Mouse (Mus musculus): ENCODE data around the gene Zp3. TPM values are rescaled to one million over a fixed set of nuclear protein-coding genes. Genes with fewer than 3 reads are reported as not detected.
A peak's percentile ranks its signal among the peaks of the same experiment; 100 is the strongest.

Zp3 gene
- polyA plus RNA-seq, 1 experiment from 2014 or later = 0.40 TPM

DNA sequence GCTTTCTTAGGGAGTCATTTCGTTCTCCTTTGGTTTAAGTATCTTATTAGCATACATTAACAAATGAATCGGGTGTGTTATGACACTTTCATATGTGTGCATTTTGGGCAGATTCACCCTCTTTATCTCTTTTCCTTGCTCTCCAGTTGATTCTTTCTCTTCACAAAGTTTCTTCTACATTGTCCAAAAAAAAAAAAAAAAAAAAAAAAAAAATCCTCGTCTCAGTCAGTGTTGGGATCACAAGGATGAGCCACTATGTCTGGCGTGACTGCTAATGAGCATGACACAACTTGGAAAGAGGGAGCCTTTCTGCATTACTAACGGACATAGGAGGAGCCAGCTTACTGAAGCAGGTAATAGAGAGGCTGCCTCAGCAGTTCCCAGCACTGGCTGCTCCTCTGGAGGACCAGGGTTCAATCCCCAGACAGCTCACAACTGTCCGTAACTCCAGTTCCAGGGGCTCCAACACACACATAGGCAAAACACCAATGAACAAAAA lies 4.7 kb downstream of the Zp3 start:
- ATAC-seq (ENCODE audit: insufficient number of reproducible peaks, low FRiP score, low TSS enrichment, low read depth) = no peak

DNA sequence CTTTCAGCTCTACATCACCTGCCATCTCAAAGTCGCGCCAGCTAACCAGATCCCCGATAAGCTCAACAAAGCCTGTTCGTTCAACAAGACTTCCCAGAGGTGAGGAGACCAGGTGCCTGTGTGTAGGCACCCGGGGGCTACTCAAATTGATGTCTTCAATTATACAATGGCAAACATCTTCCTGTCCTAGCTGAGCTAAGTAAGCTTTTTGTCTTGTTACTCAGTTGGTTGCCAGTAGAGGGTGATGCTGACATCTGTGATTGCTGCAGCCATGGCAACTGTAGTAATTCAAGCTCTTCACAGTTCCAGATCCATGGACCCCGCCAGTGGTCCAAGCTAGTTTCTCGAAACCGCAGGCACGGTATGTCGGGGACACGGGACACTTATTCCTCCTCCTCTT lies 7.3 kb downstream of the Zp3 start:
- H3K9ac ChIP-seq = no peak overlapping the region
- no peak for ATAC-seq (ENCODE audit: insufficient number of reproducible peaks, low FRiP score, low TSS enrichment, low read depth)
- WGBS = 55% methylated on average over 11 of the region's 11 CpGs

More for the DNA sequence above, 4.7 kb downstream of the Zp3 start:
- H3K4me1 ChIP-seq = 0 out of 2 replicates have a peak, but pooled peaks cover 4% of the 10 kb centered on the region
- H3K9ac ChIP-seq = no peak overlapping the region
- no peak overlapping the region for H3K27ac ChIP-seq (replicated peaks)
- H3K4me3 ChIP-seq (replicated peaks) = no peak overlapping the region
- H3K27me3 ChIP-seq = no peaks in the 10 kb centered on the region
- no peaks in the 10 kb centered on the region for H3K36me3 ChIP-seq
- H3K4me2 ChIP-seq (replicated peaks) = no peak overlapping the region
- no peaks in the 10 kb centered on the region for H3K9me3 ChIP-seq (replicated peaks)
- WGBS = 59% methylated on average over 6 of the region's 6 CpGs

DNA sequence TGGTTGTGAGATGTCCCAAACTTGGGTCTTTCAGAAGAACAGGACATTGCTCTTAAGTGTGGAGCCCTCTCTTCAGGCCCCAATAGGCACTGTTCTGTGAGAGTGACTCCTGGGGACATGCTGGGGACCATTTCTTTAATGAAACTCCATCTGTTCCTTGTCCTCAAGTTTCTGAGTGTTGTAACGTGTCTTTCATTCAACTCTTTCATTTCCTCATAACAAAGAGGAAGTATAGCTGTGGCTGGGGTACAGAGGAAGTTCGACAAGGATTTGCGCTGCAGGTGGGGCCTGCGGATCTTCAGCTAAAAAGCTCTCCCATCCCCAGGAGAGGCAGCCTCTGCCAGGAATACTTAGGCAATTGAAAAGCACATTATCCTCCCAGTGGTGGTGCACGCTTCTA lies 10.7 kb downstream of the Zp3 start:
- H3K9ac ChIP-seq = no peak overlapping the region
- ATAC-seq (ENCODE audit: insufficient number of reproducible peaks, low FRiP score, low TSS enrichment, low read depth) = no peak
- H3K27ac ChIP-seq (replicated peaks) = no peak overlapping the region
- H3K4me3 ChIP-seq (replicated peaks) = no peak overlapping the region
- H3K36me3 ChIP-seq = no peaks in the 10 kb centered on the region
- H3K27me3 ChIP-seq = no peaks in the 10 kb centered on the region
- 53% methylated on average over 5 of the region's 5 CpGs for WGBS
- H3K4me2 ChIP-seq (replicated peaks) = no peak overlapping the region
- H3K9me3 ChIP-seq (replicated peaks) = no peaks in the 10 kb centered on the region
- peaks cover 4% of the 10 kb centered on the region for H3K4me1 ChIP-seq

More for the DNA sequence above, 7.3 kb downstream of the Zp3 start:
- Histone ChIP-seq H3K36me3 (no peaks in the 10 kb centered on the region), H3K4me3 (replicated peaks) (no peak overlapping the region), H3K27ac (replicated peaks) (no peak overlapping the region), H3K9me3 (replicated peaks) (no peaks in the 10 kb centered on the region), H3K4me2 (replicated peaks) (no peak overlapping the region), H3K27me3 (no peaks in the 10 kb centered on the region), H3K4me1 (0 out of 2 replicates have a peak, but pooled peaks cover 4% of the 10 kb centered on the region)

DNA sequence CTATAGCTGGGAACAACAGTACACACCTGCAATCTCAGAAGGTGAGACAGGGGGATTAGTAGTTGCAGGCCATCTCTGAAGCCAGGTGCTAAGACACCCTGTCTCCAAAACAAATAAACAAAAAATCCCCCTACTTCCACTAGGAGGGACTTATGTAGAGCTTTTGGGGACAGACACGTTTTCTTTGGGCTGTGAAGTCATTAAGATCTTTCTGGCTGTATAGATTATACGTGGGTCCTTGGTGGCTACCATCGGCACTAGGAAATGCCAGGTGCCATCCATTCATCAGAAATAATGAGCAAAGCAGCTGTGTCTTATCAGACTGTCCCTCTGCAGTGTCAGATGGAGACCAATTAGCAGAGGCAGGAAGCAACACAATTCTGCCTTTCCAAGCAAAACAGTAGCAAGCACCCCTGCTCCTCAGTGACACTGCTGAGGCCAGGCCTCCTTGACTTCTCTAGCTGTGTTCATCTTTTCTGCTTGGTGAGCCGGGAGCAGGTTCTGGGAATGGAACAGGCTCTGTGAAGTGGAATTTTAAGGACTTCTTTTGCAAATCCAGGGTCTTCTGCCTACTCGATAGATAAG lies 13.6 kb downstream of the Zp3 start:
- Histone ChIP-seq H3K4me3 (replicated peaks) (no peak overlapping the region), H3K36me3 (peaks cover 22% of the 10 kb centered on the region), H3K9ac (no peak overlapping the region), H3K9me3 (replicated peaks) (no peaks in the 10 kb centered on the region), H3K27ac (replicated peaks) (no peak overlapping the region), H3K27me3 (no peaks in the 10 kb centered on the region), H3K4me2 (replicated peaks) (no peak overlapping the region), H3K4me1 (peaks cover 17% of the 10 kb centered on the region)
- 56% methylated on average over 5 of the region's 5 CpGs for WGBS
- no peak for ATAC-seq (ENCODE audit: insufficient number of reproducible peaks, low FRiP score, low TSS enrichment, low read depth)

DNA sequence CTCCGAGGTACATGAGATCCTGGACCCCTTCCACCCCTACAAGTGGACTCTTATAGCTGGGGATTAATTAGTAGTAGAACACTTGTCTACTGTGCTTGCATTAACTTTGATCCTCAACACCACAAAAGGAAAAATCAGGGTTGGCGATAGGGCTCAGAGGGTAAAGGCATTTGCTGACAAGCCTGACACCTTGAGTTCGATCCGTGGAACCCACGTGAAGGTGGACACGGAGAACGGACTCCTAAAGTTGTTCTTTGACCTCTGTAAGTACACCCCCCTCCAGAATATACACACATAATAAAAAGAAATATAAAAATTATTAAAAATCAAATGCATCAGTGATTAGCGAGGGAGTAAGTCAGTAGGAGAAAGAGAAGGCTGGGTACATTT lies 14.4 kb downstream of the Zp3 start:
- 69% methylated on average over 8 of the region's 8 CpGs for WGBS
- H3K9me3 ChIP-seq (replicated peaks) = no peaks in the 10 kb centered on the region
- no peaks in the 10 kb centered on the region for H3K27me3 ChIP-seq
- peaks cover 31% of the 10 kb centered on the region for H3K36me3 ChIP-seq
- H3K9ac ChIP-seq = no peak overlapping the region
- peak overlapping the region; percentile 81 for H3K4me3 ChIP-seq (replicated peaks)
- no peak; the same call in 1 of the 2 replicates for ATAC-seq (ENCODE audit: insufficient number of reproducible peaks, low FRiP score, low TSS enrichment, low read depth)
- peak overlapping the region; percentile 68; the same call in 1 of the 2 replicates for H3K4me2 ChIP-seq (replicated peaks)
- peaks cover 17% of the 10 kb centered on the region for H3K4me1 ChIP-seq
- no peak overlapping the region for H3K27ac ChIP-seq (replicated peaks)

DNA sequence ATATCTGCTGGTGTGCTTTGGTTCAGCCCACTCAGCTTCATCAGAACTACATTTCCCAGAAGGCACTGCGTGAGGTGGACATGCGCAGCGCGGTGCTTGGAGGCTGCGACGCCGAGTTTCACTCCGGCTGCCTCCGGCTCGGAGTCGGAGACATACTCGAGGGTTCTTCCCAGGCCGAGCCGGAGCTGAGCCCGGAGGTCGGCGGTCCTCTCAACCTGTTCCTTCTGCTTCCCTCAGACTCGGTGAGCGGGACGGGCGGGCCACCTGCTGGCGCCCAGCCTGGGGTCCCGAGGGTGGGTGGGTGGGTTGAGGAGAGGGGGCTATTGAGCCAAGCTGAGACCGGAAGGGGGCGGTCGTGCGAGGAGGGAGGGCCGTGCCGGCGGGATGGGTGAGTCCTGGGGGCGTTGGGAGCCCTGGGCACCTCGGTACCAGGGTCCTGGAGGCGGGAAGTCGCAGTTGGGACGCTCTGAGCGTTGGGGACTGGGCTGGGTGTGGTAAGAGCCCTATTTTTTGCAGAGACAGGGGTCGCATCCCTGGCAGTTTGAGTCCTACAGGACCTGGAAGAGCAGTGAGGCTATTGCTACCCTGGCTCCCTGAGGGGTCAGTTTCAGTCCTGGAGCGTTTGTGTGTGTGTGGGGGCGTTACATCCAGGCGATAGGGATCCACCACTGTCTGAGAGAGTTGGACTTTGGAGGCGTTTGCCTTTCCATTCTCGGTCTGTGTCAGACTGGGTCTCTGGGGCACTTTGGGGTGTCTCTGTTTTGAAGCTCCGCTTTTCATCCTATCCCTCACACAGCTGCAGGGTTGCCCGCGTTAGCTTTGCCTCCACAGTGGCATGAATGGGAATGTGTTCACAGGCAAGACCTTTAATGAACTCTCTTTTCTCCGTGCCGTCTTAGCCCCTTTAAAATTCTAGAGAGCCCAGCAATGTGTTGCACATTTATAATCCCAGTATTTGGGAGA lies 15.1 kb downstream of the Zp3 start, which contains the start of gene Dtx2:
Gene Dtx2 (plus strand): TSS at position 76 of the 963 bp plus-strand sequence.
- H3K4me3 ChIP-seq (replicated peaks) = peak within 1 kb of the TSS; percentile 81
- H3K27me3 ChIP-seq = no peaks in the 10 kb centered on the region
- H3K4me2 ChIP-seq (replicated peaks) = peak within 1 kb of the TSS; percentile 68
- H3K36me3 ChIP-seq = peaks cover 38% of the 10 kb centered on the region
- H3K9me3 ChIP-seq (replicated peaks) = no peaks in the 10 kb centered on the region
- H3K27ac ChIP-seq (replicated peaks) = peak within 1 kb of the TSS; percentile 92
- peak within 1 kb of the TSS; percentile 81 for H3K9ac ChIP-seq
- peak; percentile 92 for ATAC-seq (ENCODE audit: insufficient number of reproducible peaks, low FRiP score, low TSS enrichment, low read depth)
- H3K4me1 ChIP-seq = peaks cover 17% of the 10 kb centered on the region
- under 1% methylated on average over 47 of the region's 47 CpGs for WGBS

DNA sequence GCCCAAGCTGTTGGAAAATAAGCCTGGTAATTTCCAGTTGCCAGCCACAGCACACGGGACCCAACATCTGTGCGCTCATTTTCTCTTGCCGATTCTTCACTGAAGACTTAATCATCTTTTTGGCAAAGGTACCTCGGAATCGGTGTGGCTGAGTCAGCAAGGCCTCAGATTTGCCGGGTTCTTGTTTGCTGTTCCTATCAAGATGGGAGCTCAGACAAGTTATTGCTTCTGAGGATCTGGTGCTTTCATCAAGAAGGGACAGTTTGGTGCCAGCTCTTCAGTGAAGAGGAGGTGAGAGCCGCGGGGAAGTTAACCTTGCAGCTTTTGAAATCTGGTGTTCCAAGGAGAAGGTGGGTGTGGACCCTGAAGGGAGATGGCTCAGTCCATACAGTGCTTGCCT lies 16.3 kb downstream of the Zp3 start:
- Histone ChIP-seq H3K27ac (replicated peaks) (no peak overlapping the region), H3K4me3 (replicated peaks) (no peak overlapping the region), H3K4me2 (replicated peaks) (peak overlapping the region; percentile 68; the same call in 1 of the 2 replicates), H3K27me3 (no peaks in the 10 kb centered on the region), H3K9me3 (replicated peaks) (no peaks in the 10 kb centered on the region), H3K36me3 (peaks cover 45% of the 10 kb centered on the region), H3K9ac (no peak overlapping the region), H3K4me1 (peaks cover 17% of the 10 kb centered on the region)
- 81% methylated on average over 8 of the region's 8 CpGs for WGBS
- no peak for ATAC-seq (ENCODE audit: insufficient number of reproducible peaks, low FRiP score, low TSS enrichment, low read depth)

DNA sequence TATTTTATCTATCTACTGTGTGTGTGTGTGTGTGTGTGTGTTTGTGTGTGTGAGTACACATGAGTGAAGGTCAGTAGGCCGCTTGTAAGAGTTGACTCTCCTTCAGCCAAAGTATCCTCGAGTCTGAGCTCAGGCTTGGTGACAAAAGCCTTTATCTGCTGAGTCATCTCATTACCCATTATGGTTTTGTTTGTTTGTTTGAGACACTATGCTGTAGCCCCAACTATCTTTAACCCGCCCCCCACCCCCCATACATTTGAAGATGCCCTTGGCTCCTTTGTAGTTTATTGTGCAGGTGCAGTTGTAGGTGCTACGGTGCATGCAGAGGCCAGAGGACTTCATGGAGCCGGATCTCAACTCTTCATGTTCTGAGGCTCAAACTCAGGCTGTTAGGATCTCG lies 21.3 kb downstream of the Zp3 start:
- WGBS = 93% methylated on average over 6 of the region's 6 CpGs

DNA sequence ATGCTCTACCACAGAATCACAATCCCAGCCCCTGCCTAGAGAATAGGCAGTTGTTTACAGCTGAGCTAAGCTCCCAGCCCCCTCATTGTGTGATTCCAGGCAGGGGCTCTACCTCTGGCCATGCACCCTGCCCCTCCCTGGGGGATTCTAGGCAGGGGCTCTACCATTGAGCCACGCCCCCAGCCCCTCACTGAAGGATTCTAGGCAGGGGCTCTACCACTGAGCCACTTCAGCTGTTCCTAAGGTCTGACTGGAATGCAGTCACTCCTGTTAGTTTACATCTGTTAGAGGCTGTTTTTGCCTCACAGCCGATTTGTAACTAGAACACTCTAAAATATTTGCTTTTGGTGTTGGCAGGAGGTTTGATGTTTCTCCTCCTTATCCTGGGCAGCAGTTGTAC lies 22.4 kb downstream of the Zp3 start:
- Histone ChIP-seq H3K27me3 (no peaks in the 10 kb centered on the region), H3K4me3 (replicated peaks) (no peak overlapping the region), H3K36me3 (peaks cover 49% of the 10 kb centered on the region), H3K9ac (no peak overlapping the region), H3K9me3 (replicated peaks) (no peaks in the 10 kb centered on the region), H3K27ac (replicated peaks) (peak overlapping the region; percentile 35; the same call in 1 of the 2 replicates), H3K4me1 (peaks cover 20% of the 10 kb centered on the region), H3K4me2 (replicated peaks) (no peak overlapping the region)
- WGBS = 50% methylated on average over 2 of the region's 2 CpGs
- ATAC-seq (ENCODE audit: insufficient number of reproducible peaks, low FRiP score, low TSS enrichment, low read depth) = no peak

More for the DNA sequence above, 21.3 kb downstream of the Zp3 start:
- peaks cover 57% of the 10 kb centered on the region for H3K36me3 ChIP-seq
- H3K9me3 ChIP-seq (replicated peaks) = no peaks in the 10 kb centered on the region
- ATAC-seq (ENCODE audit: insufficient number of reproducible peaks, low FRiP score, low TSS enrichment, low read depth) = no peak
- H3K9ac ChIP-seq = no peak overlapping the region
- H3K4me3 ChIP-seq (replicated peaks) = no peak overlapping the region
- no peak overlapping the region for H3K4me2 ChIP-seq (replicated peaks)
- H3K27me3 ChIP-seq = no peaks in the 10 kb centered on the region
- peaks cover 24% of the 10 kb centered on the region for H3K4me1 ChIP-seq
- H3K27ac ChIP-seq (replicated peaks) = no peak overlapping the region

DNA sequence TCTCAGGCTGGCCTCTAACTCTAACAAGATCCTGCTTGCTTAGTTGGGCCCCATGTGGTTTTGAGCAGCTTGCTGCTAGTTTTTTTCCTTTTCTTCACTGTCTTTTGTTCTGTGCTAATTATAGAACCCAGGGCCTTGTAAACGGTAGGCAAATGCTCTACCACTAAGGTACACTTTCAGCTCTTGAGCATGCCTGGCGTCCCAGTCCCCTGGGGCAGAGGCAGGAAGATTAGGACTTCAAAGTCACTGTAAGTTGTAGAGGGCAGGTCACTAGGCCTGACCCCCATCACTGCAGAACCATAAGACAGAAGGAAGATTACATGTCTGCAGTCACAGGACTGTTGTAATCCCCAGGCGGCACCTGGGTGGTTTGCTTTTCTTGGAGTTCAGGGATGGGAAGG lies 22.9 kb downstream of the Zp3 start:
- H3K9me3 ChIP-seq (replicated peaks) = no peaks in the 10 kb centered on the region
- H3K27me3 ChIP-seq = no peaks in the 10 kb centered on the region
- H3K36me3 ChIP-seq = peaks cover 45% of the 10 kb centered on the region
- ATAC-seq (ENCODE audit: insufficient number of reproducible peaks, low FRiP score, low TSS enrichment, low read depth) = no peak
- H3K4me2 ChIP-seq (replicated peaks) = no peak overlapping the region
- no peak overlapping the region for H3K9ac ChIP-seq
- H3K4me3 ChIP-seq (replicated peaks) = no peak overlapping the region
- WGBS = 21% methylated on average over 3 of the region's 3 CpGs
- peak overlapping the region; percentile 35; the same call in 1 of the 2 replicates for H3K27ac ChIP-seq (replicated peaks)
- H3K4me1 ChIP-seq = peaks cover 24% of the 10 kb centered on the region

DNA sequence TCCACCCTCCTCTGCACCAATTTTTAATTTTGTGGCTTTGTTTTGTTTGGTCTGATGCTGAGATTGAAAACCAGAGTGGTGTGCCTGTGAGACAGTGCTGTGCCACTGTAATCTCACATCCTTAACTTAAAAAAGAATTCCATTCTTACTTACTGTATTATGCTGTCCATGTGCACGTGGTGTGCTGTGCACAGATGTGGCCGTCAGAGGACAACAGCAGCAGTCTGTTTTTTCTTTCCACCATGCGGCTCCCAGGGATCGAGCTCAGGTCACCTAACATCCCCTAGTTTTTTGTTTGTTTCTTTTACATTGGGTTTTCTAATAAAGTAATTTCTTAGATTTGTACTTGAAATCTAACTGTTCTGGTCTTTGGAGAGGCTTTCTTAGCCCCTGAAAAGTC lies 24.6 kb downstream of the Zp3 start:
- peaks cover 27% of the 10 kb centered on the region for H3K36me3 ChIP-seq
- peaks cover 31% of the 10 kb centered on the region for H3K4me1 ChIP-seq
- no peak overlapping the region for H3K27ac ChIP-seq (replicated peaks)
- H3K9ac ChIP-seq = no peak overlapping the region
- H3K4me2 ChIP-seq (replicated peaks) = no peak overlapping the region
- no peaks in the 10 kb centered on the region for H3K27me3 ChIP-seq
- H3K9me3 ChIP-seq (replicated peaks) = no peaks in the 10 kb centered on the region
- no peak for ATAC-seq (ENCODE audit: insufficient number of reproducible peaks, low FRiP score, low TSS enrichment, low read depth)
- no peak overlapping the region for H3K4me3 ChIP-seq (replicated peaks)
- WGBS = 65% methylated on average over 4 of the region's 4 CpGs
